Mouse (Mus musculus): ENCODE data around the gene Gatc. TPM values are rescaled to one million over a fixed set of nuclear protein-coding genes. Genes with fewer than 3 reads are reported as not detected.
"Not testable (repeated sequence)": the region's sequence is repeated elsewhere in the genome, so short reads cannot be mapped to it uniquely, and the experiment has no call there.

Gatc gene
- total RNA-seq (2021) = 10 to 100 TPM; 19.1 to 20.3 TPM
- long read RNA-seq, experiment 1, transcript Gatc-201 (3 exons, 1,797 nt) = major isoform, 8 of 10 reads
- long read RNA-seq, experiment 1, partial matches to known transcripts = 1 of 10 reads
- long read RNA-seq, experiment 1, other reads (novel, unspliced or antisense) = 1 of 10 reads
- long read RNA-seq, experiment 2, transcript Gatc-201 (3 exons, 1,797 nt) = major isoform, 11 of 15 reads
- long read RNA-seq, experiment 2, partial matches to known transcripts = 0 of 15 reads
- long read RNA-seq, experiment 2, other reads (novel, unspliced or antisense) = 4 of 15 reads

- DNase-seq (ENCODE audit: low spot score in 2 of 2) = peak; percentile 82 to 87
Measured at GRCm38 (mm10) chr5:115340577-115341313, at the start of gene Gatc, which contains the start of gene Triap1. TSS of gene Gatc (minus strand) at chr5:115341178. TSS of gene Triap1 (plus strand) at chr5:115341225.

- DNase-seq (ENCODE audit: low spot score in 2 of 2) = not testable (repeated sequence)
Measured at GRCm38 (mm10) chr5:115378882-115379281, 37.9 kb upstream of the Gatc start.

- no peak for DNase-seq (ENCODE audit: low spot score in 2 of 2)
Measured at GRCm38 (mm10) chr5:115375436-115375835, 34.5 kb upstream of the Gatc start.

- no peak for DNase-seq (ENCODE audit: low spot score in 2 of 2)
Measured at GRCm38 (mm10) chr5:115374204-115374820, 33.3 kb upstream of the Gatc start.

- DNase-seq (ENCODE audit: low spot score in 2 of 2) = no peak
Measured at GRCm38 (mm10) chr5:115373441-115374203, 32.6 kb upstream of the Gatc start.

GRCm38 (mm10) chr5:115371736-115372135, 30.8 kb upstream of the Gatc start:
- no peak for DNase-seq (ENCODE audit: low spot score in 2 of 2)

- DNase-seq (ENCODE audit: low spot score in 2 of 2) = no peak
Measured at GRCm38 (mm10) chr5:115364782-115365181, 23.8 kb upstream of the Gatc start.

- no peak for DNase-seq (ENCODE audit: low spot score in 2 of 2)
Measured at GRCm38 (mm10) chr5:115362819-115363714, 22.1 kb upstream of the Gatc start.

- no peak for DNase-seq (ENCODE audit: low spot score in 2 of 2)
Measured at GRCm38 (mm10) chr5:115362216-115362615, 21.2 kb upstream of the Gatc start.

GRCm38 (mm10) chr5:115359851-115360372, 18.9 kb upstream of the Gatc start:
- DNase-seq (ENCODE audit: low spot score in 2 of 2) = no peak

- DNase-seq (ENCODE audit: low spot score in 2 of 2) = no peak
Measured at GRCm38 (mm10) chr5:115359438-115359837, 18.5 kb upstream of the Gatc start.

- DNase-seq (ENCODE audit: low spot score in 2 of 2) = peak; percentile 80 to 85
Measured at GRCm38 (mm10) chr5:115358872-115359271, 17.9 kb upstream of the Gatc start.

GRCm38 (mm10) chr5:115355070-115355469, 14.1 kb upstream of the Gatc start:
- no peak for DNase-seq (ENCODE audit: low spot score in 2 of 2)

GRCm38 (mm10) chr5:115351348-115351747, 10.4 kb upstream of the Gatc start:
- no peak for DNase-seq (ENCODE audit: low spot score in 2 of 2)

- no peak for DNase-seq (ENCODE audit: low spot score in 2 of 2)
Measured at GRCm38 (mm10) chr5:115349225-115349555, 8.2 kb upstream of the Gatc start.

- DNase-seq (ENCODE audit: low spot score in 2 of 2) = peak; percentile 96 to 98
Measured at GRCm38 (mm10) chr5:115348546-115349224, 7.7 kb upstream of the Gatc start, which contains the start of gene Cox6a1. TSS of gene Cox6a1 (minus strand) at chr5:115348981.

- DNase-seq (ENCODE audit: low spot score in 2 of 2) = peak; percentile 42 to 63
Measured at GRCm38 (mm10) chr5:115347564-115347963, 6.6 kb upstream of the Gatc start.

GRCm38 (mm10) chr5:115341314-115342165, 562 bp upstream of the Gatc start:
- no peak for DNase-seq (ENCODE audit: low spot score in 2 of 2)
